In the genomic region with DNA sequence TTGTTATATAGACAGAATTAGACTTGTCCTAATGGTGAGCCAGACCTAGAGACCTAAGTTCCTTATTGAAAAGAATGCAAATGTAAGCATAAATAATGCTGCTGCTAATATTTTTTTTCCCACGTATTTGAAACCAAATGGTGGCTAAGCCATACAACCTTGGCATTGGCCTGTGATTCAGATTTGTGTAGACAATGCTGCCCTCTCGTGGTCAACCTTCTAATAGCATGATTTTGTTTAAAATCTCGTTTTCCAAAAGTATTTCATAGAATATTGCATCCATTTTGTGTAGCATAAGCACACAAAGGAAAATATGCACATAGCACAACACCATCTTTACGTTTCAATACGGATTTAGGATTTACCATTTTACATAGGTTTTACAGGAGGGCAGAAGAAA, we compare ENCODE assay signal across 9 mouse cellular contexts.
A peak's percentile ranks its signal among the peaks of the same experiment; 100 is the strongest.
DNase-seq lines count a peak whose midpoint lies in the region; ATAC-seq lines count a peak whose summit lies in the region.
"Had no signal": no experiment of that assay in that cellular context is flagged by ENCODE, and none has a peak within 500 bp of the region (broad histone marks: within the 10 kb centered on the region; RNA-seq: fewer than 3 reads in every experiment).

No protein-coding gene starts in this region.

- peak overlapping the region; percentile 5; the same call in 1 of the 2 replicates for H3K4me2 ChIP-seq in heart, embryonic 16.5 days (ENCODE audit: low read depth, low read length)
- no peak overlapping the region for H3K4me2 ChIP-seq in heart, embryonic 11.5 days
- H3K4me2 ChIP-seq: midbrain, embryonic 12.5 days had no signal

- no peak overlapping the region; the same call in 1 of the 2 replicates for H3K9ac ChIP-seq in heart, embryonic 16.5 days (ENCODE audit: low read length)
- no peak overlapping the region for H3K9ac ChIP-seq in heart, embryonic 11.5 days (ENCODE audit: low read depth, low read length)
- H3K9ac ChIP-seq: midbrain, embryonic 12.5 days had no signal

- H3K27me3 ChIP-seq in heart, embryonic 16.5 days (ENCODE audit: control insufficient read depth, insufficient read depth, low read length): peaks cover 5% of the 10 kb centered on the region; the same call in 1 of the 2 replicates
- H3K27me3 ChIP-seq in heart, embryonic 11.5 days (ENCODE audit: control insufficient read depth, insufficient read depth, low read length): no peaks in the 10 kb centered on the region

- no peak overlapping the region for H3K27ac ChIP-seq in heart, embryonic 16.5 days (ENCODE audit: low read length)
- no peak overlapping the region for H3K27ac ChIP-seq in heart, embryonic 11.5 days (ENCODE audit: low read depth, low read length)
- H3K27ac ChIP-seq: midbrain, embryonic 12.5 days had no signal

- no peaks in the 10 kb centered on the region; the same call in 1 of the 2 replicates for H3K4me1 ChIP-seq in heart, embryonic 16.5 days (ENCODE audit: control insufficient read depth, insufficient read depth, low read length)
- no peaks in the 10 kb centered on the region for H3K4me1 ChIP-seq in heart, embryonic 11.5 days (ENCODE audit: control insufficient read depth, insufficient read depth, low read length)

- peak; percentile 68 to 79 for DNase-seq in CD8-positive naive resting alpha-beta T cell, adult 2 months (ENCODE audit: low read depth in 2 of 2, low spot score in 2 of 2)
- peak; percentile 54 for DNase-seq in brain, embryonic 18.5 days (ENCODE audit: low read depth, low spot score)
- DNase-seq in layer of hippocampus, adult 9-11 months: peak; percentile 55
- peak; percentile 60 for DNase-seq in telencephalon, adult 2 months (ENCODE audit: low read depth, low spot score)

- H3K9me3 ChIP-seq in heart, embryonic 16.5 days (replicated peaks; ENCODE audit: control insufficient read depth, low read length): no peaks in the 10 kb centered on the region
- no peaks in the 10 kb centered on the region for H3K9me3 ChIP-seq in heart, embryonic 11.5 days (replicated peaks; ENCODE audit: control insufficient read depth, low read length)
- H3K9me3 ChIP-seq: midbrain, embryonic 12.5 days had no signal

- no peak for ATAC-seq in heart, embryonic 16.5 days (replicated peaks; ENCODE audit: extremely low read depth, insufficient read depth, low FRiP score)
- no peak for ATAC-seq in heart, embryonic 11.5 days (replicated peaks; ENCODE audit: insufficient number of reproducible peaks, low FRiP score, low TSS enrichment)
- peak; percentile 9; the same call in 1 of the 2 replicates for ATAC-seq in frontal cortex, adult (ENCODE audit: low TSS enrichment)
- ATAC-seq in megakaryocyte progenitor cell, adult 5-6 weeks (replicated peaks; ENCODE audit: poor library complexity): peak; percentile 86

- H3K4me3 ChIP-seq in heart, embryonic 16.5 days (ENCODE audit: low read length): no peak overlapping the region
- H3K4me3 ChIP-seq in heart, embryonic 11.5 days (ENCODE audit: low read depth, low read length): no peak overlapping the region
- H3K4me3 ChIP-seq: midbrain, embryonic 12.5 days had no signal

- H3K36me3 ChIP-seq in heart, embryonic 16.5 days (ENCODE audit: control insufficient read depth, insufficient read depth): no peaks in the 10 kb centered on the region
- no peaks in the 10 kb centered on the region for H3K36me3 ChIP-seq in heart, embryonic 11.5 days (ENCODE audit: control insufficient read depth, insufficient read depth, low read length)
- H3K36me3 ChIP-seq: midbrain, embryonic 12.5 days had no signal

- 2% methylated on average over 5 of the region's 5 CpGs for WGBS in heart, embryonic 16.5 days
- WGBS in heart, embryonic 11.5 days (ENCODE audit: insufficient replicate concordance): 2% methylated on average over 5 of the region's 5 CpGs

Comparison
In these comparisons a context has a peak if more than half of its experiments do, and no peak if none do; other contexts are left out.
1. ATAC-seq: peak in frontal cortex, adult (single experiment) and megakaryocyte progenitor cell, adult 5-6 weeks (single experiment); none in heart, embryonic 16.5 days (single experiment) and heart, embryonic 11.5 days (single experiment).
2. Peak in every context shown above with its lines, with median percentiles within 50 percentile points of each other: DNase-seq.